Mouse (Mus musculus): ENCODE results near the gene Usp46.

Usp46 gene

DNA sequence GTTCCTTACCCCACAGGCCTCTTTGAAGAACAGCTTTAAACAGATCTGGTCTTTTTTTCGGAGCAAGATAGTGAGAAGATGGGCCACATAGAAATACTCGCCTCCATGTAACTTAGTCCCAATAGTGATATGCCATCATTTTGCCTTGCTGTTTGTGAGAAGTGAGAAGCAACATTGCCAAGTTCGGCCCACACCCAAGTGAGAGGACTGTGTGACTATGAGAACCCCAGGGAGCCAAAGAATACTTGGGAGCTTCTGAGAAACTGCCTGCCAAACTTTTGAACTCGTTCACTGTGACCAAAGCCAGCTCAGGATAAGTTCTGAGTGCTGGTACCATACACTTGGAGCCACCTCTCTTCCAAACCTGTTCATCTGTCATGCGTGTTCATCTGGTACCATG is 110.1 kb downstream of the Usp46 start:
- no peak for DNase-seq (ENCODE audit: low read depth, low spot score)

DNA sequence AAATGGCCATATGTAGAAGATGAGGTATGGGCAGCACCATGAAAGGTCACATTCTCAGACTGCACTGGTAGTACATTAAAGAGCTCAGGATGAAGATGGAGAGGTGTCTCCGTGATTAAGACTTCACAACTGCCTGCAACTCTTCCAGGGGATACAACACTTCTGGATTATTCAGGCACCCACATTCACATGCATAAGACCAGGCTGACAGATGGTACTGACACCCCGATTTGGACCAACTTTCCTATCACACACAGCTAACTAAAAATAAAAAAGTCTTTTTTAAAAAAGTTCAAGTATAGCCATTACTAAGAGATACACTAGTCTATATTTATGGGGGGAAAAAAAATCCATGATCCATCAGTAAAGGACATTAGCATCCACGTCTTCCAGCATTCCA is 112.5 kb downstream of the Usp46 start:
- DNase-seq (ENCODE audit: low read depth, low spot score): no peak

DNA sequence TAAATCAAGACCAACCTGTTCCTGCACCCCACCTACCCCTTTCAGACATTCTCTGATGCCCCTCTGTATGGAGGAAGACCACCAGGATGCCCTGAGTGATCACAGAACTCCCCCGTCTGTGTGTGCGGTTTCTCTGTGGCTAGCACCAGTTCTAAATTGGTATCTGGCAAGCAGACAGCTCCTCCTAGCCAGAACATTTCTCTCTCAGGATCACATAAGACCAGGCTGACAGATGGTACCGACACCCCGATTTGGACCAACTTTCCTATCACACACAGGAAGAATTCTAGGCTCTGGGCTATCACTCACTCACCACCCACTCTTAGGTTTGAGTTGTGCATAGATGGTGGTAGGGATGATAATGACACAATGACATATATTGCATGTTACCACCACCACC is 113.2 kb downstream of the Usp46 start:
- no peak for DNase-seq (ENCODE audit: low read depth, low spot score)

DNA sequence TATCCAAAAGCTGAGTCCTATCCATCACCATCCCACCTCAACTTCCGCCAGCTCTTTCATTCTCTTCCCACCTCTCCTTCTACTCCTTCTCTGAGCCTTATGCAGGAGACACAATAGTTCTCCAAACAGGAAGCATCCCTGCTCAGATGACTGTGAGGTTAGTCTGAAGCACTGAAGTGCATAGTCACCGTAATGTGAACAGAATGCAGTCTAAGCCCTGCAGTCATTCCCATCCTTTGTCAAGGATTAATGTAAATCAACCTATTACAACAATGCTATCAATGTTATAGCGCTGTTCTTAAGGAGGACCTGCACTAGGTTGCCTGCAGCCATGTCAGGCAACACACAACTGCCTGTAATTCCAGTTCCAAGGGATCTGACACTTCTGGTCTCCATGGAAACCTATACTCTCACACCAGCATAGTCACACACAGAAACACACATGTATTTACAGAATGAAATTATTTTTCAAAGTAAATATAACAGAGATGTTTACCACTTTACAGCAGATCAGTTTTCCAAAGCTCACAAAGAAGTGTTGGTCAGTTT is 115.1 kb downstream of the Usp46 start:
- DNase-seq (ENCODE audit: low read depth, low spot score): no peak

DNA sequence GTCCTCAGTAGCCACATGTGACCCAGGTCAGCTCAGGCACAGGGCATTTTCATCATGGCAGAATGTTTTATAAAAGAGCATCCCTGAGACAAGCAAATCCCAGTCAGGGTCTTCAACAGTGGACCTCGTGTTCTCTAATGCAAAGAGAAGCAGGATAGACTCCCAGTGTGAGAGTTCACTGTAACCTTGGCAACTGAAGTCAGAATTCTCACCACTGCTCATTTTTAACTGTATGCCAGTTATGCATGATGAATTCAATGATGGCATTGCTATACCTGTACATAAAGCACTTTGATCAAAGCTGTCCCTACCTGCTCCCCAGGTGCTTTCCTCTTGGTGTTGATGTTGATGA is 116.6 kb downstream of the Usp46 start:
- no peak for DNase-seq (ENCODE audit: low read depth, low spot score)

DNA sequence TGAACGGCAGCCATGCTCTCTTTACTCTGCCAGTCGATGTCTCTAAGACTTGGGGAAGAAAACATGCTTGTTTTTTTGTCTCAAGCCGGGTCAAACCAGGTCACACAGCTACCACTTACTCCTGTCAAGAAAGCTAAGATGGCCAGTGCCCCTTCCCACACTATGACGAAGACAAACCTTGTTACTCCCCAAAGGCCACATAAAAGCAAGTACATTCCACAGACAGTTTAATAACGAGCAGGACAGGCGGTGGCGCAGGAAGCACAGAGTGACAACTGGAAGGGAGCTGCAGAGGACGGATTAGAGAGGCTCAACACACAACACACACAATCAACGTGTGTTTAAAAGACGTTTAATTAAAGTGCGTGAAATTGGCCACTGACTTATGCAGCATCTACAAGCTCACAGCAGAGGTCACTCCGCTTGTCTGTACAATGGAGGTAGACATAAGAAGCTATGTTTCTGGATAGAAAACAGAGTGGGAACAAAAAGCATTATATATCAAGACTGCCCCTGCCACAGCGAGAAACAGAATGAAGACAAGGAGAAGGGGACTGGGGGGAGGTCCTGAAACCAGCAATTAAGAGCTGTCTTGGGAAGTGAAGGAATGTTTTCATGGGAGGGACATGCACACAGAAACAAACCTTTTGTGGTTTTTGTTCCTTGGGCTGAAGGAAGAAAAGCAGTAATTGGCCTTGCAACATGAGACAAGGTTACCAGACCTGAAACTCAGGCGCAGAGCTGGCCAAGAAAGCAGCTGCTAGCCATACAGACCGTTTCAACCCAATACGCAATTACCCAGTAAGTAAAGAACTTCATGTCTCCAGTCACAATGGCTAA is 117.2 kb downstream of the Usp46 start:
- DNase-seq (ENCODE audit: low read depth, low spot score): no peak
